Mouse (Mus musculus) T-cell, adult 2 months (primary cell): ENCODE data around the gene Fxyd4.

Source experiments
- DNase-seq: peaks from one replicate; pipeline ENCODE4 v3.0.0; 2022; ENCODE audit warnings: low spot score

Fxyd4 gene

GRCm38 (mm10) chr6:117937222-117937932 lies at the start of gene Fxyd4:
TSS of gene Fxyd4 (minus strand) at chr6:117937692.
- DNase-seq: peak; percentile 49

- DNase-seq: no peak
These were observed 49.7 kb upstream of the Fxyd4 start for GRCm38 (mm10) chr6:117987173-117987572.

DNA sequence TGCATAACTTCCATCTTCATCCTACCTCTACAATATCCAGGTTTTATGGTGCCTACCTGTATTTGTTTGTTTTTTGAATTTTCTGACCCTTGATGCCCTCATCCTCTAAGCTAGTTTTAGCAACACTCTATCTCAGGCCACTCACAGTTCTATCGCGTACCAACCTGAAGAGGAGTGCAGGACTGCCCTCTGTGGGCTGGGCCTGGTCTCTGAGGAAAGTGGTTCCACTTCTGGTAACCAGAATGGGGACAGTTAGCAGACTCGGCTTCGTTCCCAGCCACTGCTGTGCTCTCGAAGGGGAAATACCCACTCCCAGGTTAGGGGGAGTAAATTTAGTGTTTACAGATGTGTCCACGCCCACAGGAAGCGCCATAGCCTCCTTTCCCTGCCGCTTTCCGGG lies 29.2 kb upstream of the Fxyd4 start:
- DNase-seq: no peak

- DNase-seq: no peak
These were observed 25.7 kb upstream of the Fxyd4 start for GRCm38 (mm10) chr6:117963201-117963600.

DNA sequence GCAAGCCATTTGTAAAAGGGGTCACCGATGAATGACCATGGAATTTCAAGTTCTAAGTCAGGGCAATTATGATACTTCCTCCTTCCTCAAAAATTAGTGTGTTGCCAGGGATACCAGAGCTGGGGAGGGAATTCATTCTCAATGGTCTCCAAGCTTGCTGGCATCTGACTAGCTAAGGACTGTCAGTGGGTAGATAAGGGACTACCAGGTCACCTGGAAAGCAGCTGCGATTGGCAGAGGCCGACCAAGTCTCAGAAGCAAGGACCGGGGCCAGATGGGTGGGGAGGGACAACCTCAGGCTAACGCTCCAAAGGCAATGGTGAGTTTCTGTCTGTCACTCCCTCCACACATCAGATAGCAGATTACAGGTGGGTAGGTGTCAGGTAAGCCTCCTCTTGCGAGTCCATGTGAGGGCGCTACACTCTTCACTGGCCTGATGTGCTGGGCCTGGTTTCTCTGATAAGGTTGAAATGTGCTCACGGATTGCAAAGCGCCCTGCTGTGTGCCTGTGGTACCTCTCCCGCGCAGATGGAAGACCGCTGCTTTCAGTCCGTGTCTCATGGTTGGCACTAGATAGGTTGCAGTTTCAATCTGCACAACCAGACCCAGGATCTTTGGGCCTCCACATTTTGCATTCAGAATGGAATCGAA lies 19.5 kb upstream of the Fxyd4 start:
- no peak for DNase-seq

GRCm38 (mm10) chr6:117956161-117956560 lies 18.7 kb upstream of the Fxyd4 start:
- DNase-seq: no peak

DNA sequence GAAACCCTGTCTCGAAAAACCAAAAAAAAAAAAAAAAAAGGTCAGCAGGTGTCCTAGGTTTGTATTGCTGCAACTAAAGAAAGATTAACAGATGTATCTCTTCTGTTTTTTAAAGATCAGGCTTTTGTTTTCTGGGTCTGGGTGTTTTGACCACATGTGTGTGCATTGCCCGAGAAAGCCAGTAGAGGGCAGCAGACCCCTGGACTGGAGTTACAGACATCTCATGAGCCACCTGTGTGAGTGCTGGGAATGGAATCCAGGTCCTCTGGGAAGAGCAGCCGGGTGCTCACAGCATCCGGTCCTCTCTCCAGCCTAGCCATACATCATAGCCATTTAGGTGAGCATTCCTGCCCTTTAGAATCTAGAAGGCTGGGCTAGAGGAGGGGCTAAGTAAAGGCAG lies 14.8 kb upstream of the Fxyd4 start:
- no peak for DNase-seq

GRCm38 (mm10) chr6:117943899-117944298 lies 6.4 kb upstream of the Fxyd4 start:
- DNase-seq: peak; percentile 35

DNA sequence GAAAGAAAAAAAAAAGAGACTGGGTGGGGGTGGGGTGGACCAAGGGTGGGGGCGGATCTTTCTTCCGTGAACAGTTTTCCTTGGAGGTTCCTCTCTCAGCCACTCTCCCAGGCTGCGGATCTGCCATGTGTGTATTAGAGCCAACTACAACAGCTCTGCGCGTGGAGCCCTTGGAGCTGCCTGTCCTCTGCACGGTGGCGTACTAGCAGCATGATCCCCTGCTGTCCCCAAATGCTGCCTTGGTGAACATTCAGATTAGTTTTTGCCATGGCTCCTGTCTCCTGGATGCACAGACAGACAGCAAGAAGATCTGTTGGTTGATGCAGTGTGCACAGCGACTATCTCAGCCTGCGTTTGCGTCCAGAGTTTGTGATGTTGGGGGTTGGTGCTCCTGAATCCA lies 5.3 kb upstream of the Fxyd4 start:
- DNase-seq: no peak

GRCm38 (mm10) chr6:117938951-117939350 lies 1.5 kb upstream of the Fxyd4 start:
- DNase-seq: no peak

GRCm38 (mm10) chr6:117935681-117936612 lies 1.5 kb downstream of the Fxyd4 start:
- DNase-seq: no peak

DNA sequence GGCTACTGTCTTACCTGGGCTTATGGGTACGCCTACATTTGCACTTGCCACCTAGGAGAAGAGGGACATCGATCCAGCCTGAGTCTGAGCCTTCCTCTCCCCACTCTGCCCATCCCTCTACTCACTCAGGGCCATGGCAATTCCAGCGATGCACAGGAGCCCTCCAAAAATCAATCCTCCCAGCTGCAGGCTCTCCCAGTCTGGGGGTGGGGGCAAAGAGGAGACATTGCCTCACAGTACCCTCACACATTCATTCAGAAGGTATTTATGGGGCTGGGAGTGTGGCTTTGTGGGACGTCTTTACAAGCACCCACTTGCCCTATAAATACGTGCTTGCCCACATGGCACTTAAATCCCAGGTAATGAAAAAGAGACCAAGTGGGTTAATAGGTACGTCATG lies 3.2 kb downstream of the Fxyd4 start:
- no peak for DNase-seq

DNA sequence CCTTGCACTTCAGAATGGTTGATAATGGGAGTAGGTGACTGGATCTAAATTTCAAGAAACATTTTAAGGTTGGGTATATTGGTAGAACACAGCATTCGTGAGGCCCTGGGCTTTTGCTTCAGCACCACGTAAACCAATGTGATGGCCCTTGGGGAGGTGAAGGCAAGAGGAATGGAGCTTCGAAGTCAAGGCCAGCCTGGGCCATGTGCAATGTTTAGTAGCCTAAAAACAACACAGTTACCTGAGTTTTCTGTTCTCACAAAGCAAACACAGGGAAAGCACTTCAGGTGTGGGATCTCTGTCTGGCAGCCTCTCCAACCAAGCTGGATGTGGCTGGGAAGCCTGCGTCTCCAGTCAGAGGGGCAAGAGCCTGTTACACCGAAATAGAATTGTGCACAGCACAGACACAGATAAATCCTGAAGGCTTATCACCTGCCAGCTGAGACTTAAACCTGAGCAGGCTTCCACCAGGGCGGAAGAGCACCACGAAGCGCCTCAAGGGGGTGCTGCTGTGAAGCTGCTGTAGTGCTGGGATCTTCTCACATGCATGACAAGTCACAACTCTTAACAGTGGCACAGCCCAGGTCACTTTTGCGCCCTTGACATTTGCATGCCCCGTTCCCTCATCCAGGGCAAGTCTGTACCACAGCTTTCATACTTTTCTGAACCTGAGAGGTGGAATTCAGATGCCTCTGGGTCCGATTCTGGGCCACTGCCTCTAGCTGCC lies 5.0 kb downstream of the Fxyd4 start:
- DNase-seq: no peak

DNA sequence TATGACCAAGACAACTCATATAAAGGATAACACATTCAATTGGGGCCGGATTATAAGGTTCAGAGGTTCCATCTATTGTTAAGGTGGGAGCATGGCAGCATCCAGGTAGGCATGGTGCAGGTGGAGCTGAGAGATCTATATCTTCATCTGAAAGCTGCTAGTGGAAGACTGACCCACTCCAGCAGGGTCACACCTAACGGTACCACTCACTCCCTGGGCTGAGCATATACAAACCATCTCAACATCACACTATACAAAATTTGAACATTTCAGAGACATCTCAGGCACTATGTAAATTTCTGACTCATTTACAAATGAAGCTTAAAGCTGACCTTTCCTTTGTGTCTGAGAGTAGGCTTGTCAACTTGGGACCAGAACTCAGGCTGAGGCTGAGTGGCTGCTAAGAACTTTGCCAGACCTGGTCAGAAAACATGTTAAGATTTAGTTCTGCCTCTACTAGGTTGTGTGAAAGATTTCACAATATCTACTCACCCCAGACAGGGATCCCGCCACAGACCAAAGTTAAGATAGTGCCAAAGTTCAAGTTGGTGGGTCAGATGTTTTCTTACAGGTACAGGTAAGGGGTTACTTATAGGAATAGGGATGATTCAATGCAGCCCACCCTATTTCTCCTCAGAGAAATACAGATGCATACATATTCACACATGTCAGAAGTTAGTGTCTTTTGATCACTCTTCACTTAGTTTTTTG lies 7.4 kb downstream of the Fxyd4 start:
- no peak for DNase-seq

DNA sequence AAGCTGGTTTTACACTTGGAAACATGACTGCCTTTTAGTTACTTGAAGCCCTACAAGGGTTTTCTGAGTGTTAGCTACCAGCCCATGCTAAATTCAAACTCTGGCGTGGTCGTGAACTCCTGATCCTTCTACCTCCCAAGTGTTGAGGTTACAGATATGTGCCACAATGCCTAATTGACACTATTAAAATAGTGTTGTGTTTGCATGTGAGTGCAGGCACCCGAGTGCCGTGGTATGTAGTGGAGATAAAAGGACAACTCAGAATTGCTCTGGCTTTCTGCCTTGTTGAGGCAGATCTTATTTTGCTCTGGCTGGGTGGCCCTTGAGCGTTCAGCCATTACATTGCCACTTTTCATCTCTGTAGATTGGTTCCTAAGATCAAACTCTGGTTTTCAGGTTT lies 8.7 kb downstream of the Fxyd4 start:
- no peak for DNase-seq

DNA sequence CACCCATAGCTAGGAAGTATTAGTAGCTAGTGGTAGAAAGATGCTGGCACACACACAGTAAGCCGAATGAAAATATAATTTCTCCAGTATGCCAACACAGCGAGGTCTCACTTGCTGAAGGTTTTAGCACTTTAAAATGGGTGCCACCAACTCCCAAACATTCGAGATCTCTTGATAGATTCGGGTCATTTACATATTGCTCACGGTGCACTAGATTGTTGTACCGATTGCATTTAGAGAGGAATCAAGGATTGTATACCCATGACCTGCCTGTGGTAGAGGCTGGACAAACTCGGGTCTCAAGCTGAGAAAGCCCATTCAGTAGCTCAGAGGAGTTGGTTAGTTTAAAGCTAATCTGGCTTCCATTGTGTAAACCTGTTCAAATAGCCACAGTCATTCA lies 9.5 kb downstream of the Fxyd4 start:
- no peak for DNase-seq

DNA sequence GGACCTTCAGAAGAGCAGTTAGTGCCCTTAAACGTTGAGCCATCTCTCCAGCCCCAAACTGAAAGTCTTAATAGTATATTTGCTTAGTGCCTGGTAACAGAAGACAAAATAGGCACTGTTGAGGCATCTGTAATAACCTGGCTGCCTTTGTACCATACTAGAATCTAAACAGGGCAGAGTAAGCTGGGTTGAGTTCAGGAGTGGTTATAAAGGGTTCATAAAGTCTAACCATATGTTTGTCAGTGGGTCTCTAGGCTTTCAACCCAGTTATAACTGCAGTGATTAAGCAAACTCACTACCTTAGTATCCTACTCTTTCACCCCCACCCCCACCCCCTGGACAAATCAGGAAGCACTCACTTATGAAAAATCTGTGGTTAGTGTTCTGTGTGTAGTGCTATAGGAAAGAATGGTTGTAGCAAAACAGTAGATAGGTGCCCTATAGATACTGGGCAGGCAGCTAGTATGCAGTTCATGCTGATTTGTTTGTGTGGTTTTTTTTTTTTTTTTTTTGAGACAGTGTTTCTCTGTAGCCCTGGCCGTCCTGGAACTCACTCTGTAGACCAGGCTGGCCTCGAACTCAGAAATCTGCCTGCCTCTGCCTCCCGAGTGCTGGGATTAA lies 10.5 kb downstream of the Fxyd4 start:
- DNase-seq: no peak

GRCm38 (mm10) chr6:117922041-117922440 lies 15.5 kb downstream of the Fxyd4 start:
- DNase-seq: no peak

GRCm38 (mm10) chr6:117920659-117921640 lies 16.5 kb downstream of the Fxyd4 start:
- peak; percentile 68 for DNase-seq

DNA sequence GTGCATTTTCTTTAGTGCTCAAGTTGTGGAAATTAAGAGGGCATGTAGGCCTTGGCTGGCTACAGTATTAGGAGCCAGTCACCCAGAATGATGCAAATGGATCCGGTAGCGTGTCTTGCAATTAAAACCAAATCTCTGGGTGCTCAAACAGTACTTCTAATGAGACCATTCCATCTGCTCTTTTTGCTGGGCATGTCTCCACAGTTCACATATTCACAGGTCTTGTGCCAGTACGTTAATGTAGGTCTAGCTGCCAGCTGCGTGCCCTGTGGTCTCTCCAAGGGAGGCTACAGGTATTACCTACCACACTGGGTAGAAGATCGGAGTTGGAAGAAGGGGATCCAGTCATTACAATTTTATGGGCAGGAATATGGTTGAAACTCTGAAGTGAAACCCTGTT lies 19.4 kb downstream of the Fxyd4 start:
- no peak for DNase-seq
